Mouse (Mus musculus): ENCODE measurements around the gene Lrrc38.

DNA sequence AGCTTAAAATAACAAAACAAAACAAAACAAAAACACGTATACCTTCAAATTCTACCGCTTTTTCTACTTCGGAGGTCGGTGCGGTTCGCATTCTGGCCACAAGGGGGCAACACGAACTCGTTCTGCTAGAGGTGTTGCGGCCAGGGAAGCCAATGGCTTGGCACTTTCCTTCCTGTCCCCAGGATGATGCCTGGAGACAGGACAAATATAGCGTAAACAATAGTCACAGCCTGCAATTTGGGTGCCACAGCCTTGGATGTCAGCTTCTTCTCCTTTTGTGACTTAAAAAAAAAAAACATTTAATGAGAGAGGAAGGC lies 24.0 kb upstream of the Lrrc38 start:
- TF ChIP-seq CTCF (IDR thresholded peaks at IDR 0.05; ENCODE audit: extremely low read depth, insufficient read length, insufficient replicate concordance, low read depth, low read length) (peak; percentile 79; the same call in 1 of the 2 replicates), POLR2A (IDR thresholded peaks at IDR 0.05; ENCODE audit: low read depth, low read length) (no peak)
